Mouse (Mus musculus) liver, postnatal 0 days (tissue): ENCODE measurements around the gene Rad50.

Experiments used
- CTCF ChIP-seq: sonication (generic); IDR thresholded peaks from 2 replicates; pipeline ENCODE4 v1.5.1; 2016; ENCODE audit warnings: antibody characterized with exemption, low read depth
- EP300 ChIP-seq: IDR thresholded peaks from 2 replicates; pipeline ENCODE4 v1.6.1; 2016; ENCODE audit warnings: antibody characterized with exemption, low read depth, mild to moderate bottlenecking

- TF ChIP-seq CTCF (no peak), EP300 (no peak)
Observed at GRCm38 (mm10) chr11:53637046-53637802, 69.9 kb downstream of the Rad50 start.
